Mouse (Mus musculus): ENCODE measurements around the gene Ccl4.

DNA sequence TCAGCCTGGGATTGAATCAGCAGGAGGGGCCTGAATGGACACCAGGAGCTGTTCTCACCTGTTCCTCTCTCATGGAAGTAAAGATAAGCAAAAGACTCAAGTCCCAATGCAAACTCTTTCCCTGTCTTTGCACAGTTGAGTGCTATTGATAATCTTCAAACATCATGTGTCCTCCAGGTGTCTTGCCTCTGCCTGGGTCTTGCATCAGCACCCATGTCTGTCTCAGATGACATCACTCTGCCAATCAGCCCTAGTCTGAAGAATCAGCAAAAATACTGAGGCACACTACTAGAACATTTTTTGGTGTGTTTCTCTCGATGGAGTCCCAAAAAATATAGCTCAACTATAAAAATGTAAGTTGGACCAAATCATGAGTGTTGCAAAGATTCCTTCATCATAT lies 29.6 kb downstream of the Ccl4 start:
- TF ChIP-seq POLR2A (IDR thresholded peaks at IDR 0.05; ENCODE audit: low read depth, low read length) (no peak), CTCF (IDR thresholded peaks at IDR 0.05; ENCODE audit: extremely low read depth, insufficient read length, insufficient replicate concordance, low read depth, low read length) (no peak)

Measured in small intestine, adult 2 months (tissue).